Mouse (Mus musculus) embryo, embryonic 11 days (tissue): ENCODE data around the gene Abi3.
"Not testable (repeated sequence)": the region's sequence is repeated elsewhere in the genome, so short reads cannot be mapped to it uniquely, and the experiment has no call there.

Experiments used
- DNase-seq: peaks from one replicate; pipeline ENCODE4 v3.0.0-alpha.2; 2015

Abi3 gene

GRCm38 (mm10) chr11:95842074-95842681 lies at the start of gene Abi3:
Gene Abi3 (minus strand): TSS chr11:95842476.
- peak; percentile 38 for DNase-seq

GRCm38 (mm10) chr11:95890462-95891051 lies 48.3 kb upstream of the Abi3 start:
- DNase-seq: no peak

- DNase-seq: not testable (repeated sequence)
These were observed 37.6 kb upstream of the Abi3 start for GRCm38 (mm10) chr11:95879861-95880260.

- peak; percentile 81 for DNase-seq
These were observed 34.0 kb upstream of the Abi3 start for GRCm38 (mm10) chr11:95876296-95876695.

- peak; percentile 7 for DNase-seq
These were observed 33.5 kb upstream of the Abi3 start for GRCm38 (mm10) chr11:95875804-95876203.

GRCm38 (mm10) chr11:95869918-95870470 lies 27.7 kb upstream of the Abi3 start:
- no peak for DNase-seq

- DNase-seq: no peak
These were observed 27.2 kb upstream of the Abi3 start for GRCm38 (mm10) chr11:95869442-95869841.

GRCm38 (mm10) chr11:95861397-95861796 lies 19.1 kb upstream of the Abi3 start:
- no peak for DNase-seq

GRCm38 (mm10) chr11:95860071-95860490 lies 17.8 kb upstream of the Abi3 start:
- DNase-seq: peak; percentile 26

GRCm38 (mm10) chr11:95859468-95859855 lies 17.2 kb upstream of the Abi3 start:
- peak; percentile 86 for DNase-seq

- DNase-seq: peak; percentile 98
These were observed 16.5 kb upstream of the Abi3 start for GRCm38 (mm10) chr11:95858528-95859467.

- peak; percentile 39 for DNase-seq
These were observed 15.6 kb upstream of the Abi3 start for GRCm38 (mm10) chr11:95857716-95858527.

GRCm38 (mm10) chr11:95857306-95857705 lies 15.0 kb upstream of the Abi3 start:
- DNase-seq: no peak

GRCm38 (mm10) chr11:95853684-95854083 lies 11.4 kb upstream of the Abi3 start:
- DNase-seq: peak; percentile 38

- DNase-seq: no peak
These were observed 8.6 kb upstream of the Abi3 start for GRCm38 (mm10) chr11:95850898-95851297.

- DNase-seq: no peak
These were observed 2.7 kb upstream of the Abi3 start for GRCm38 (mm10) chr11:95844935-95845334.

- DNase-seq: no peak
These were observed 1.2 kb upstream of the Abi3 start for GRCm38 (mm10) chr11:95843421-95843950.

GRCm38 (mm10) chr11:95842953-95843352 lies 677 bp upstream of the Abi3 start:
- DNase-seq: no peak

- DNase-seq: no peak
These were observed 812 bp downstream of the Abi3 start for GRCm38 (mm10) chr11:95841498-95841830.

GRCm38 (mm10) chr11:95840694-95841497 lies 1.4 kb downstream of the Abi3 start:
- DNase-seq: no peak
